Mouse (Mus musculus): ENCODE measurements around the gene Gm20812.
"Not testable (repeated sequence)": the region's sequence is repeated elsewhere in the genome, so short reads cannot be mapped to it uniquely, and the experiment has no call there.

Gene Gm20812

DNA sequence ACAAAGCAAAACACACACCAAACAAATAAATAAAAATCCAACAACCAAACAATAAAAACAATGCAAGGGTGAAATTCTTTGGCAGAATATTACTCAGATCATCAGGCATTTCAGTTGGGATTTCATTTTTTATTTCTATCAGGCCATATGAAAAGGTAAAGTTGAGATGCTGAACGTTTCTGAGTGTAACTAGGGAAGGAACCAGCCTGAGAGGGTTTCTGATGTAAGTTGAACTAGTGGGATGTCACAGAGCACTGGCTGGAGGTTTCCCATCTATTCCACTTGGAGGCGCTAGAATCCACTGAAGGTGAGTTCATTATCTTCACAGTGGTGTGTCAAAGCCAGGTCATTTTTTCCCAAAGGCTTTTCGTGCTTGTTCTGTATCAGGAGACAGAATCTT is at the start of gene Gm20812:
TSS of gene Gm20812 (plus strand) at position 301 of the 400 bp plus-strand sequence.
- in situ Hi-C loops (cut with MboI, MseI), result not testable (repeated sequence)

Data from regulatory T cell (primary cell).